9 mouse cellular contexts compared by ENCODE assay signal in the genomic region with DNA sequence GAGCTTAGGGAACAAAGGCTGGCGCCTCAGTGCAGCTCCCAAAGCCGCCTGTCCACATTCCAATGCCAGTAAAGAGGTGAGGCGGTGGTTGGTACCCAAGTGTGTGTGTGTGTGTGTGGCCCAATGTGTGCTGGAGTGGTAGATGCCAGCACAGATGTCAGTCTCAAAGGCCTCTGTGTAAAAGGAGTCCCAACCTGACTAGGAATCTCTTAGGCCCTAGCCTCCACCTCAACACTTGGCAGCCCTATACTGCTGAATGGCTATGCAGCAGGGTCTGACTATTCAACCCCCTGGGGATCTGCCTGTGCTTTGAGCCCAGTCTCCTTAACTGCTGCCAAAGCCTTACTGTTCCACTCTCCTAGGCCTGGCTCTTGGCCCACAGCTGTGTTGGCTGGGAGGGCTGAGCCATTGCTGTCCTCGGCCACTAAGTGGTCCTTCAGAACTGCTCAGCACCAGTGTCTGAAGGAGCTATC. TPM values are rescaled to one million over a fixed set of nuclear protein-coding genes. Genes with fewer than 3 reads are reported as not detected.
DNase-seq lines count a peak whose midpoint lies in the region; ATAC-seq and TF ChIP-seq lines count a peak whose summit lies in the region.
"Had no signal": no experiment of that assay in that cellular context is flagged by ENCODE, and none has a peak within 500 bp of the region (broad histone marks: within the 10 kb centered on the region; RNA-seq: fewer than 3 reads in every experiment).

No protein-coding gene starts in this region.

- no peak overlapping the region for H3K4me3 ChIP-seq in neural tube, embryonic 13.5 days
- no peak overlapping the region for H3K4me3 ChIP-seq in heart, postnatal 0 days (ENCODE audit: low read depth, low read length)
- H3K4me3 ChIP-seq: neural tube, embryonic 12.5 days had no signal

- no peak overlapping the region for H3K9ac ChIP-seq in neural tube, embryonic 13.5 days
- H3K9ac ChIP-seq in heart, postnatal 0 days (replicated peaks; ENCODE audit: low read depth, low read length) = no peak overlapping the region
- H3K9ac ChIP-seq: neural tube, embryonic 12.5 days had no signal

- H3K4me1 ChIP-seq in neural tube, embryonic 13.5 days (replicated peaks) = no peaks in the 10 kb centered on the region
- H3K4me1 ChIP-seq in heart, postnatal 0 days (ENCODE audit: control insufficient read depth, insufficient read depth) = 0 out of 2 replicates have a peak, but pooled peaks cover 5% of the 10 kb centered on the region
- H3K4me1 ChIP-seq: neural tube, embryonic 12.5 days had no signal

- no peak for TF ChIP-seq EP300 in heart, postnatal 0 days (IDR thresholded peaks at IDR 0.05; ENCODE audit: low read depth)

- DNase-seq in adrenal gland, postnatal 14 days = peak; percentile 78
- DNase-seq in adrenal gland, postnatal 4 days (ENCODE audit: low spot score in 2 of 2) = no peak
- DNase-seq in neural tube, embryonic 10.5 days (ENCODE audit: extremely low spot score, low spot score) = no peak
- DNase-seq in heart, postnatal 0 days (ENCODE audit: low spot score) = peak; percentile 53
- peak; percentile 51 to 77 for DNase-seq in lung, postnatal 4 days
- no peak for DNase-seq in frontal cortex, postnatal 25 days (ENCODE audit: low spot score in 2 of 2)
- DNase-seq in frontal cortex, adult 2 months (ENCODE audit: extremely low spot score in 1 of 2, low spot score in 1 of 2) = no peak

- H3K27ac ChIP-seq in neural tube, embryonic 13.5 days (replicated peaks) = no peak overlapping the region
- H3K27ac ChIP-seq in heart, postnatal 0 days (ENCODE audit: low read depth) = no peak overlapping the region
- H3K27ac ChIP-seq: neural tube, embryonic 12.5 days had no signal

- 0 out of 2 replicates have a peak, but pooled peaks have one; percentile 28 for ATAC-seq in neural tube, embryonic 13.5 days (ENCODE audit: low read depth)
- peak; percentile 67 for ATAC-seq in heart, postnatal 0 days (ENCODE audit: insufficient read depth, low read depth)

- no peak overlapping the region for H3K4me2 ChIP-seq in neural tube, embryonic 13.5 days
- H3K4me2 ChIP-seq in heart, postnatal 0 days (ENCODE audit: low read depth, low read length) = no peak overlapping the region
- H3K4me2 ChIP-seq: neural tube, embryonic 12.5 days had no signal

- WGBS in neural tube, embryonic 13.5 days = 90% methylated on average over 4 of the region's 4 CpGs
- WGBS in heart, postnatal 0 days = 63% methylated on average over 4 of the region's 4 CpGs

- no peaks in the 10 kb centered on the region for H3K27me3 ChIP-seq in neural tube, embryonic 13.5 days
- H3K27me3 ChIP-seq in heart, postnatal 0 days (ENCODE audit: control insufficient read depth, insufficient read depth, low read length) = no peaks in the 10 kb centered on the region
- H3K27me3 ChIP-seq: neural tube, embryonic 12.5 days had no signal

- peaks cover 73% of the 10 kb centered on the region for H3K36me3 ChIP-seq in neural tube, embryonic 13.5 days
- H3K36me3 ChIP-seq in heart, postnatal 0 days (replicated peaks; ENCODE audit: control insufficient read depth, insufficient read depth, low read length) = peaks cover 49% of the 10 kb centered on the region

- no peak for TF ChIP-seq CTCF in heart, postnatal 0 days (IDR thresholded peaks at IDR 0.05; ENCODE audit: low read depth)

- no peaks in the 10 kb centered on the region for H3K9me3 ChIP-seq in neural tube, embryonic 13.5 days
- no peaks in the 10 kb centered on the region for H3K9me3 ChIP-seq in heart, postnatal 0 days (replicated peaks; ENCODE audit: control insufficient read depth, low read length)
- H3K9me3 ChIP-seq: neural tube, embryonic 12.5 days had no signal

RNA-seq across cellular contexts. Expression of a gene that starts 5.1 kb away (rescaled TPM):
- total RNA-seq in adrenal gland, postnatal 14 days (2021) = 15.5 and 24.2 TPM in 2 replicates
- 10 to 100 TPM; 21.8 to 28.4 TPM for total RNA-seq in adrenal gland, postnatal 4 days (2021)
- 41.3 and 41.4 TPM in 2 replicates for polyA plus RNA-seq in neural tube, embryonic 13.5 days (2015; fragmentation: Nextera tagmentation; extraction: Ambion mirVana)
- 11.1 and 21.1 TPM in 2 replicates for total RNA-seq in heart, postnatal 0 days (2014; rRNA removed; ENCODE audit: low replicate concordance)
- polyA plus RNA-seq in heart, postnatal 0 days (2015; fragmentation: Nextera tagmentation; extraction: Ambion mirVana) = 5.9 and 7.6 TPM in 2 replicates
- polyA plus RNA-seq in frontal cortex, adult 2 months (2012; rRNA removed) = 71.8 and 72.7 TPM in 2 replicates

RNA-seq across cellular contexts. Expression of a gene that starts 19.8 kb away (rescaled TPM):
- 36.4 and 49.3 TPM in 2 replicates for total RNA-seq in adrenal gland, postnatal 14 days (2021)
- total RNA-seq in adrenal gland, postnatal 4 days (2021) = 10 to 100 TPM; 43.6 to 48.9 TPM
- polyA plus RNA-seq in neural tube, embryonic 13.5 days (2015; fragmentation: Nextera tagmentation; extraction: Ambion mirVana) = 82.6 and 85.9 TPM in 2 replicates
- total RNA-seq in heart, postnatal 0 days (2014; rRNA removed; ENCODE audit: low replicate concordance) = 11.4 and 17.9 TPM in 2 replicates
- 54.8 and 59.4 TPM in 2 replicates for polyA plus RNA-seq in heart, postnatal 0 days (2015; fragmentation: Nextera tagmentation; extraction: Ambion mirVana)
- polyA plus RNA-seq in frontal cortex, adult 2 months (2012; rRNA removed) = 75.8 and 76.8 TPM in 2 replicates

RNA-seq across cellular contexts. Expression of a gene that starts 20.2 kb away (rescaled TPM):
- 35.3 and 37.9 TPM in 2 replicates for total RNA-seq in adrenal gland, postnatal 14 days (2021)
- 10 to 100 TPM; 37.0 to 42.4 TPM for total RNA-seq in adrenal gland, postnatal 4 days (2021)
- 61.4 and 67.4 TPM in 2 replicates for polyA plus RNA-seq in neural tube, embryonic 13.5 days (2015; fragmentation: Nextera tagmentation; extraction: Ambion mirVana)
- total RNA-seq in heart, postnatal 0 days (2014; rRNA removed; ENCODE audit: low replicate concordance) = 26.0 and 38.4 TPM in 2 replicates
- polyA plus RNA-seq in heart, postnatal 0 days (2015; fragmentation: Nextera tagmentation; extraction: Ambion mirVana) = 18.7 and 19.2 TPM in 2 replicates
- 87.9 and 93.7 TPM in 2 replicates for polyA plus RNA-seq in frontal cortex, adult 2 months (2012; rRNA removed)

Comparison
In these comparisons a context has a peak if more than half of its experiments do, and no peak if none do; other contexts are left out.
1. DNase-seq: peak in adrenal gland, postnatal 14 days (single experiment), heart, postnatal 0 days (single experiment) and lung, postnatal 4 days (2 of 2); none in adrenal gland, postnatal 4 days (0 of 2), neural tube, embryonic 10.5 days (single experiment), frontal cortex, postnatal 25 days (0 of 2) and frontal cortex, adult 2 months (0 of 2).